Mouse (Mus musculus) limb, embryonic 10.5 days (tissue): ENCODE measurements around the gene R3hdm1. TPM values are rescaled to one million over a fixed set of nuclear protein-coding genes. Genes with fewer than 3 reads are reported as not detected.
"Not testable (repeated sequence)": the region's sequence is repeated elsewhere in the genome, so short reads cannot be mapped to it uniquely, and the experiment has no call there.

Source experiments
- DNase-seq: peaks from one replicate; pipeline ENCODE4 v3.0.0-alpha.2; 2017; ENCODE audit warnings: low spot score
- H3K27ac ChIP-seq: fragments of 300-500 bp; sonication (generic); 2 replicates; pipeline ENCODE4 v1.5.1; 2016; ENCODE audit warnings: mild to moderate bottlenecking
- H3K27me3 ChIP-seq: fragments of 300-500 bp; sonication (generic); 2 replicates; pipeline ENCODE4 v1.6.1; 2016; ENCODE audit warnings: low read depth, mild to moderate bottlenecking; ENCODE audit not compliant: poor library complexity, severe bottlenecking
- H3K36me3 ChIP-seq: fragments of 300-500 bp; sonication (generic); 2 replicates; pipeline ENCODE4 v1.6.1; 2016; ENCODE audit warnings: mild to moderate bottlenecking, moderate library complexity
- H3K4me1 ChIP-seq: fragments of 300-500 bp; sonication (generic); 2 replicates; pipeline ENCODE4 v1.6.1; 2016
- H3K4me3 ChIP-seq: fragments of 300-500 bp; sonication (generic); 2 replicates; pipeline ENCODE4 v1.5.1; 2016; ENCODE audit warnings: mild to moderate bottlenecking, moderate library complexity
- H3K9me3 ChIP-seq: fragments of 300-500 bp; sonication (generic); replicated peaks from 2 replicates; pipeline ENCODE4 v1.6.1; 2016; ENCODE audit warnings: mild to moderate bottlenecking
- WGBS: fragments of 180-500 bp; shearing (Covaris S2); methylation state at CpG from one replicate; pipeline ENCODE4 v1.1.7; 2016; 5-methylcytosine and 5-hydroxymethylcytosine counted together
- polyA plus RNA-seq: library from polyadenylated mRNA; unstranded; fragments of >200 nt; fragmentation: Nextera tagmentation; extraction: Ambion mirVana; gene quantifications from 2 replicates; pipeline ENCODE4 v1.2.1, GENCODE M21; 2016

The R3hdm1 gene
- polyA plus RNA-seq, 1 experiment from 2014 or later = 86.2 TPM

- 68% methylated on average over 2 of the region's 2 CpGs for WGBS
- no peak for DNase-seq
- Histone ChIP-seq H3K4me3 (no peak overlapping the region), H3K4me1 (no peaks in the 10 kb centered on the region), H3K36me3 (peaks cover 76% of the 10 kb centered on the region), H3K27ac (no peak overlapping the region), H3K27me3 (no peaks in the 10 kb centered on the region), H3K9me3 (no peaks in the 10 kb centered on the region)
These were observed 88.3 kb downstream of the R3hdm1 start for GRCm38 (mm10) chr1:128191426-128191825.

GRCm38 (mm10) chr1:128192369-128192768 lies 89.3 kb downstream of the R3hdm1 start:
- no peak overlapping the region for H3K4me3 ChIP-seq
- H3K27ac ChIP-seq = no peak overlapping the region
- no peaks in the 10 kb centered on the region for H3K4me1 ChIP-seq
- H3K36me3 ChIP-seq = peaks cover 76% of the 10 kb centered on the region
- no peaks in the 10 kb centered on the region for H3K27me3 ChIP-seq
- H3K9me3 ChIP-seq = no peaks in the 10 kb centered on the region
- DNase-seq = no peak
- 92% methylated on average over 7 of the region's 7 CpGs for WGBS

DNA sequence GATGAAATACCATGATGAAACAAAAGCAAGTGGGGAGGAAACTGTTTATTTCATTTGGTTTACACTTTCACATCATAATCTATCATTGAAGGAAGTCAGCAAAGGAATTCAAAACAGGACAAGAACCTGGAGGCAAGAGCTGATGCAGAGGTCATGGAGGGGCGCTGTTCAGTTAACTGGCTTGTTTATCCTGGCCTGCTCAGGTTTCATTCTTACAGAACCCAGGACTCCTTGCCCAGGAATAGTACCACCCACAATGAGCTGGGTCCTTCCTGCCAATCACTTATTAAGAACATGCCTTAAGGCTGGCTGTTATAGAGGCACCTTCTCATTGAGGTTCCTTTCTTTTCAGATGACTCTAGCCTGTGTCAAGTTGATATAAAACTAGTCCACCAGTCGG lies 90.9 kb downstream of the R3hdm1 start:
- 50% methylated on average over 2 of the region's 2 CpGs for WGBS
- Histone ChIP-seq H3K27me3 (no peaks in the 10 kb centered on the region), H3K4me1 (no peaks in the 10 kb centered on the region), H3K9me3 (no peaks in the 10 kb centered on the region), H3K4me3 (no peak overlapping the region), H3K27ac (no peak overlapping the region), H3K36me3 (peaks cover 73% of the 10 kb centered on the region)
- no peak for DNase-seq

DNA sequence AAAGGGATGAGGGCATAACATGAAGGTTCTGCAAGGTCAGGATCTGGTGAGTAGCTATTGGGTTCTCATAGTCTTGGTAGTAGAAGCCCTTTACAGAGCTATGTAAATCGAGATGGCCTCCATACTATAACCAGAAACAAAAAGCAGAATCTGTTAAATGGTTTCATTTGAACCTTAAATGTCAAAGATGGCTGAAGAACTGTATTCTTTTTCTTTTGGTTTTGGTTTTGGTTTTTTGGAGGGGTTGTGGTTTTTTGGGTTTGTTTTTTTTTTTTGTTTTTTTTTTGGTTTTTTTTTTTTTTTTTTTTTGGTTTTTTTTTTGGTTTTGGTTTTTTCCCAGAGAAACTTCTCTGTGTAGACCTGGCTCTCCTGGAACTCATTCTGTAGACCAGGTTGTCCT lies 94.3 kb downstream of the R3hdm1 start:
- WGBS = 94% methylated on average over 1 of the region's 1 CpGs
- H3K4me1 ChIP-seq = no peaks in the 10 kb centered on the region
- no peak for DNase-seq
- no peak overlapping the region for H3K4me3 ChIP-seq
- H3K9me3 ChIP-seq = no peaks in the 10 kb centered on the region
- no peak overlapping the region for H3K27ac ChIP-seq
- peaks cover 62% of the 10 kb centered on the region for H3K36me3 ChIP-seq
- H3K27me3 ChIP-seq = no peaks in the 10 kb centered on the region

DNA sequence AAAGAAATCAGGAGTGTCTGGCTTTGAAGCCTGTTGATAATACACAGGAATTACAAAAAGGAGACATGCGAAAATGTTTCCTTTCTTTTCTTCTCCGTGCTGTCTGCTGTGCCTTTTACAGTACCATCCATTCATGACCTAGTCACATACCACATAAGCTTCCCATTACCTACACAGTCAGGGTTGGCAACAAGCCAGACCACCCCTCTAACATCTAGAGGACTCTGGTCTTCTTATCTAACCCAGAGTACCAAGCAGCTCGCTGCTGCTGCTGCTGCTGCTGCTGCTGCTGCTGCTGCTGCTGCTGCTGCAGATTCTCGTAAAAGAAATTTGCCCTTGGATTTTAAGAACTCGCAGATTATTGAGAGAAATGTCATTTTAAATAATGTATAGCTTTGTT lies 110.2 kb downstream of the R3hdm1 start:
- H3K27ac ChIP-seq = no peak overlapping the region
- no peaks in the 10 kb centered on the region for H3K27me3 ChIP-seq
- no peak for DNase-seq
- peaks cover 64% of the 10 kb centered on the region for H3K36me3 ChIP-seq
- WGBS = 89% methylated on average over 5 of the region's 5 CpGs
- no peaks in the 10 kb centered on the region for H3K4me1 ChIP-seq
- no peak overlapping the region for H3K4me3 ChIP-seq
- H3K9me3 ChIP-seq = no peaks in the 10 kb centered on the region

- no peaks in the 10 kb centered on the region for H3K4me1 ChIP-seq
- no peak overlapping the region for H3K27ac ChIP-seq
- H3K36me3 ChIP-seq = peaks cover 67% of the 10 kb centered on the region
- no peaks in the 10 kb centered on the region for H3K9me3 ChIP-seq
- H3K4me3 ChIP-seq = no peak overlapping the region
- no peak for DNase-seq
- H3K27me3 ChIP-seq = no peaks in the 10 kb centered on the region
- 95% methylated on average over 2 of the region's 2 CpGs for WGBS
These were observed 118.8 kb downstream of the R3hdm1 start for GRCm38 (mm10) chr1:128221886-128222285.

DNA sequence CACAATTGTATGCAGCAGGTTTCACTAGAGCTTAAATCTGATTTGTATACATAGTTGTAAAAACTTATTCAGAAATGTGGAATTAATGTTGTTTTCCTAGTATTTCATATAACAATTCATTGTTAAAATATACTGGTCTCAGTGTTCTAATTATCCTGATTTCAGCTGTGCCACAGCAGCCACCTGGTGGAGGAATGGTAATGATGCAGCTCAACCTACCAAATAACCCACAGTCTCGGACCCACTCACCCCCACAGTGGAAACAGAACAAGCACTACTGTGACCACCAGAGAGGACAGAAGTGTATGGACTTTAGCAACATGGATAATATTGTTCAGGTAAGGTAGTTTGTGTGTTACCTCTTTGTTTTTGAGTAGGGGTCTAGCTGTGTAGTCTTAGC lies 120.2 kb downstream of the R3hdm1 start:
- WGBS = 84% methylated on average over 1 of the region's 1 CpGs
- no peaks in the 10 kb centered on the region for H3K4me1 ChIP-seq
- DNase-seq = no peak

DNA sequence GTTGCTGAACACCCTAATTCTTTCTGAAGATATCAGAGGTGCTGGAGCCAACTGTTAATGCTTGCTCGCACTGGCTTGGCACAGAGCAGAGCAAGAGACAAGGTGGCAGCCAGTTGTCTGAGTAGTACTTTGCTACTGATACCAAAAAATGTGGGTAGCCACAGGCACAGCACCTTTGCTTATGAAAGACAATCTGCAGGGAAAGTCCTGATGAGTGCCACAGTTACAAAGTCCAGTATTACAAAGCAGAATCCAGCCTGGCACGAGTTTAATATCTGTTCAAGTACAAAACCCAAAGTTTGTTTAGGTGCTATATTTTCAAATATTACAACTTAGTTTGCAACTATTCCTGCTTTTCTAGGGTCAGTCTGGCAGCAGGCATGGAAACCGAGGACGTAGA lies 132.1 kb downstream of the R3hdm1 start:
- Histone ChIP-seq H3K27ac (no peak overlapping the region), H3K4me3 (no peak overlapping the region), H3K27me3 (no peaks in the 10 kb centered on the region), H3K36me3 (peaks cover 84% of the 10 kb centered on the region), H3K4me1 (no peaks in the 10 kb centered on the region), H3K9me3 (no peaks in the 10 kb centered on the region)
- WGBS = 98% methylated on average over 4 of the region's 4 CpGs
- DNase-seq = no peak

More for the DNA sequence above, 120.2 kb downstream of the R3hdm1 start:
- H3K9me3 ChIP-seq = no peaks in the 10 kb centered on the region
- H3K27ac ChIP-seq = no peak overlapping the region
- no peak overlapping the region for H3K4me3 ChIP-seq
- peaks cover 66% of the 10 kb centered on the region for H3K36me3 ChIP-seq
- no peaks in the 10 kb centered on the region for H3K27me3 ChIP-seq

- no peaks in the 10 kb centered on the region for H3K27me3 ChIP-seq
- H3K27ac ChIP-seq = peak within 1 kb of the TSS; percentile 96
- H3K4me1 ChIP-seq = peaks cover 6% of the 10 kb centered on the region; the same call in 1 of the 2 replicates
- H3K4me3 ChIP-seq = peak within 1 kb of the TSS; percentile 87
- H3K9me3 ChIP-seq = no peaks in the 10 kb centered on the region
- DNase-seq = no peak
- peaks cover 12% of the 10 kb centered on the region for H3K36me3 ChIP-seq
- 13% methylated on average over 10 of the region's 10 CpGs for WGBS
These were observed 140.5 kb downstream of the R3hdm1 start, which contains the start of gene Ubxn4 for GRCm38 (mm10) chr1:128243627-128243995. Gene Ubxn4, plus strand, starts transcription at chr1:128243964.

- WGBS = under 1% methylated on average over 71 of the region's 71 CpGs
- no peaks in the 10 kb centered on the region for H3K9me3 ChIP-seq
- no peaks in the 10 kb centered on the region for H3K27me3 ChIP-seq
- H3K4me3 ChIP-seq = peak overlapping the region; percentile 87
- peaks cover 6% of the 10 kb centered on the region; the same call in 1 of the 2 replicates for H3K4me1 ChIP-seq
- H3K36me3 ChIP-seq = peaks cover 9% of the 10 kb centered on the region
- peak overlapping the region; percentile 96 for H3K27ac ChIP-seq
- DNase-seq = peak; percentile 99
These were observed 141.1 kb downstream of the R3hdm1 start for GRCm38 (mm10) chr1:128243996-128244726.

GRCm38 (mm10) chr1:128244727-128245355 lies 141.7 kb downstream of the R3hdm1 start:
- Histone ChIP-seq H3K36me3 (peaks cover 4% of the 10 kb centered on the region; the same call in 1 of the 2 replicates), H3K9me3 (no peaks in the 10 kb centered on the region), H3K27me3 (no peaks in the 10 kb centered on the region), H3K4me1 (peaks cover 6% of the 10 kb centered on the region; the same call in 1 of the 2 replicates), H3K27ac (peak overlapping the region; percentile 96), H3K4me3 (peak overlapping the region; percentile 87)
- peak; percentile 67 for DNase-seq
- 2% methylated on average over 19 of the region's 19 CpGs for WGBS

GRCm38 (mm10) chr1:128267061-128267460 lies 164.0 kb downstream of the R3hdm1 start:
- WGBS = 83% methylated on average over 7 of the region's 7 CpGs
- H3K4me3 ChIP-seq, H3K9me3 ChIP-seq, H3K4me1 ChIP-seq, H3K27me3 ChIP-seq, DNase-seq, H3K27ac ChIP-seq: not testable (repeated sequence)
- peaks cover 93% of the 10 kb centered on the region for H3K36me3 ChIP-seq

DNA sequence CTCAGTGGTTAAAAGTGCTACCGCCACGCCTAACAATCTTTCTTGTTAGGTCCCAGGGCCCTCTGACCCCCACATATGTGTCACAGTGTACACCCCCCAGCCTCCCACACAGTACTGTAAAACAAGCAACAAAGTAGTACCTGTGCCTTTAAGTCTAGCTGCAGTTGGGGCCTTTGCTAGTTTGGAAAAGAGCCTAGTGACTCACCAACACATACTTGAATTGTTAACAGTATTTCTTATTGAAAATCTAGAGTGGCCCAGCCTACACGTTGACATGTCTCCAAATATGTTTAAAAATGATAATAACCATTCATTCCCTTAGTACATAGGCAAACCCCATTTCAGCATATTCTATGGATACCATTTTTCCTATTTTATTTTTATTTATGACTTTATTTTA lies 167.6 kb downstream of the R3hdm1 start:
- Histone ChIP-seq H3K4me1 (no peaks in the 10 kb centered on the region), H3K36me3 (peaks cover 96% of the 10 kb centered on the region), H3K27me3 (no peaks in the 10 kb centered on the region), H3K9me3 (no peaks in the 10 kb centered on the region), H3K4me3 (no peak overlapping the region), H3K27ac (no peak overlapping the region)
- no peak for DNase-seq
- WGBS = 94% methylated on average over 3 of the region's 3 CpGs
